Mouse (Mus musculus): ENCODE measurements around the gene Atxn7l3.

DNA sequence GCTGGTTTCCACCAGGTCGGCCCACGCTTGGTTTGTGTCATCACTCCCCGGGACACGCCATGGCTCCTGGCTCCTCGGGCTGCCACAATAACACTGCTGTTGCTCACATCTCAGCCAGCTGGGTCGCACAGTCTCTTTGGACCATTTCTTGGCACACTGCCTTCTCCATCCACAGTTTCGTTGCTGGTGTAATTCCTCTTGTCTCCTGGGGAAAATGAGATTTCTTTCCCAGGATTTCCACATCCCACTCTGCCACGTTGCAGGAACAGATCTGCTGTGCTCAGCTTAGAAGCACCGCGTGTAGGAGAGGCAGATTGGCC, 24.2 kb upstream of the Atxn7l3 start:
- TF ChIP-seq CTCF (IDR thresholded peaks at IDR 0.05; ENCODE audit: low read depth) (no peak), EP300 (IDR thresholded peaks at IDR 0.05; ENCODE audit: low read depth) (no peak)

All from liver, embryonic 14.5 days (tissue).